Mouse (Mus musculus) embryo, embryonic 10 days (tissue): Measurements from ENCODE around the gene Nubp1.

Experiments
- DNase-seq: peaks from one replicate; pipeline ENCODE4 v3.0.0-alpha.2; 2015; ENCODE audit warnings: low spot score

The Nubp1 gene

DNA sequence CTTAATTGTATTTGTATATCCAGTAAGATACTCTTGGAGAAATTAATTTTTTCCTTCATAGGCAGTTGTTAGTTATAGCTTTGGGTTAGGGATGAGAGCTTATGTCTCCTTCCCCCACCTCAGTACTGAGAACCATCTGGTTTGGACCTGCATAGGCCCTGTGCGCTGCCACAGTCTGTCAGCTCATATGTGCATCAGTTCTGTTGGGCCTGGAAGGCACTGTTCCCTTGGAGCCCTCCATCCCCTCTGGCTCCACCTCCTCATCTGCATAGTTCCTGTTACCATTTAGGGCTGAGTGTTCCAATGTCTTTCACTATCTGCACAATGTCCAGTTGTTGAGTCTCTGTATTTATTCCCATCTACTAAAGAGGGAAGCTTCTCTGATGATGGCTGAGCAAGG, 56.5 kb downstream of the Nubp1 start:
- DNase-seq, result no peak

DNA sequence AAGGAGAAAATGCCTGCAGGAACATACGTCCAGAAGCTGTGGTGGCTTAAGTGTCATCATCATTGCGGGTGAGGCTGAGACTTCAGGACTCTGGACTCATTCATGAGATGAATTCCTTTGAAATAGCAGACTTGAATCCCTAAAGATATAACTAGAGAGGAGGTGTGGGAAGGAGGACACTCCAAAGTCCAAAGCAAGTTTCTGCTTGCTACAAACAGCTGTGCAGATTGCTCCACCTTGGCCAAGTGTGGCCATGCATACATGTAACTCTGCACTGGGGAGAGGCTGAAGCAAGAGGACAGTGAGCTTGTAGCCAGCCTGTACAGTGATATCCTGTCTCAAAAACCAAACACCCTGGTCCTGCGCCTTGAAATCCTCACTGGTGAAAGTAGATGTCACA, 60.2 kb downstream of the Nubp1 start:
- no peak for DNase-seq
